Mouse (Mus musculus) CH12.LX (cell line): ENCODE data around the gene Gm14190. TPM values are rescaled to one million over a fixed set of nuclear protein-coding genes. Genes with fewer than 3 reads are reported as not detected.
"Not testable (repeated sequence)": the region's sequence is repeated elsewhere in the genome, so short reads cannot be mapped to it uniquely, and the experiment has no call there.

ENCODE experiments used
- DNase-seq: peaks from one replicate; pipeline ENCODE4 v3.0.0-alpha.2; 2013; ENCODE audit errors: extremely low read depth
- H3K27ac ChIP-seq: 2 replicates; pipeline ENCODE4 v1.5.1; 2012; ENCODE audit warnings: low read depth, mild to moderate bottlenecking, control low read depth, moderate library complexity; ENCODE audit not compliant: insufficient read depth
- H3K27me3 ChIP-seq: replicated peaks from 2 replicates; pipeline ENCODE3; 2012; ENCODE audit warnings: inconsistent platforms
- H3K36me3 ChIP-seq, 2 experiments: replicated peaks in 1 of 2; 2 replicates each; pipeline versions ENCODE3 to v1.6.1; 2012; ENCODE audit warnings: inconsistent platforms in 1 of 2, low read length in 1 of 2, mild to moderate bottlenecking in 1 of 2, mixed read lengths in 1 of 2, moderate library complexity in 1 of 2; ENCODE audit not compliant: control insufficient read depth in 1 of 2, insufficient read depth in 1 of 2
- H3K4me1 ChIP-seq, 2 experiments: 2 replicates each; pipeline ENCODE4 v1.6.1; 2012; ENCODE audit warnings: inconsistent platforms in 1 of 2, moderate library complexity in 1 of 2; ENCODE audit not compliant: insufficient read depth in 2 of 2, control insufficient read depth in 1 of 2
- H3K4me2 ChIP-seq: 2 replicates; pipeline ENCODE4 v1.6.1; 2012; ENCODE audit warnings: low read depth, mild to moderate bottlenecking, control low read depth; ENCODE audit not compliant: poor library complexity, insufficient read depth, severe bottlenecking
- H3K4me3 ChIP-seq, 3 experiments: fragments of 150-350 bp in 1 of 3; sonication (generic) in 1 of 3; replicated peaks in 1 of 3; 2 replicates each; pipeline versions ENCODE3 to v1.5.1; 2011 to 2012; ENCODE audit warnings: low read depth in 2 of 3, low read length in 2 of 3, mild to moderate bottlenecking in 2 of 3, moderate library complexity in 2 of 3, control low read depth in 1 of 3, improper control_type of control experiment in 1 of 3, inconsistent platforms in 1 of 3, mixed read lengths in 1 of 3; ENCODE audit not compliant: poor library complexity in 1 of 3
- H3K79me2 ChIP-seq: replicated peaks from 2 replicates; pipeline ENCODE4 v1.6.1; 2012; ENCODE audit warnings: mild to moderate bottlenecking, moderate library complexity; ENCODE audit not compliant: control insufficient read depth, poor library complexity, insufficient read depth, severe bottlenecking; ENCODE audit errors: extremely low read depth
- H3K9ac ChIP-seq: 2 replicates; pipeline ENCODE4 v1.6.1; 2012; ENCODE audit warnings: low read depth, mild to moderate bottlenecking, control low read depth, moderate library complexity; ENCODE audit not compliant: insufficient read depth
- H3K9me3 ChIP-seq: replicated peaks from 2 replicates; pipeline ENCODE3; 2012; ENCODE audit warnings: low read length, inconsistent platforms, mixed read lengths
- BHLHE40 ChIP-seq: IDR thresholded peaks from 2 replicates; pipeline ENCODE4 v1.6.1; 2011; ENCODE audit warnings: mild to moderate bottlenecking, low read depth, low read length, improper control_type of control experiment
- CHD1 ChIP-seq: IDR thresholded peaks from 2 replicates; pipeline ENCODE4 v1.6.1; 2012; ENCODE audit warnings: low read depth, low read length, improper control_type of control experiment, inconsistent platforms
- CHD2 ChIP-seq: IDR thresholded peaks from 2 replicates; pipeline ENCODE4 v1.6.1; 2011; ENCODE audit warnings: low read length, improper control_type of control experiment
- E2F4 ChIP-seq: IDR thresholded peaks from 2 replicates; pipeline ENCODE4 v1.6.1; 2011; ENCODE audit warnings: low read depth, low read length, improper control_type of control experiment; ENCODE audit not compliant: insufficient replicate concordance
- GABPA ChIP-seq: IDR thresholded peaks from 2 replicates; pipeline ENCODE4 v1.6.1; 2012; ENCODE audit warnings: low read depth, low read length, improper control_type of control experiment, inconsistent platforms; ENCODE audit not compliant: insufficient replicate concordance
- JUN ChIP-seq: IDR thresholded peaks from 2 replicates; pipeline ENCODE4 v1.6.1; 2011; ENCODE audit warnings: low read depth, mild to moderate bottlenecking, low read length, improper control_type of control experiment, moderate library complexity; ENCODE audit not compliant: insufficient read depth
- JUND ChIP-seq: conservative IDR thresholded peaks from 2 replicates; pipeline ENCODE4 v1.6.1; 2011; ENCODE audit warnings: low read depth, low read length, improper control_type of control experiment
- KAT2A ChIP-seq: IDR thresholded peaks from 2 replicates; pipeline ENCODE4 v1.6.1; 2012; ENCODE audit warnings: low read length, improper control_type of control experiment, inconsistent platforms; ENCODE audit not compliant: insufficient replicate concordance
- MAFK ChIP-seq: IDR thresholded peaks from 2 replicates; pipeline ENCODE4 v1.6.1; 2011; ENCODE audit warnings: low read length, improper control_type of control experiment; ENCODE audit not compliant: insufficient replicate concordance
- MYC ChIP-seq: IDR thresholded peaks from 2 replicates; pipeline ENCODE4 v1.6.1; 2011; ENCODE audit warnings: low read depth, mild to moderate bottlenecking, improper control_type of control experiment, low read length
- POLR2A ChIP-seq: IDR thresholded peaks from 2 replicates; pipeline ENCODE4 v1.6.1; 2011; ENCODE audit warnings: low read depth, mild to moderate bottlenecking, improper control_type of control experiment, low read length
- SIN3A ChIP-seq: IDR thresholded peaks from 2 replicates; pipeline ENCODE4 v1.6.1; 2012; ENCODE audit warnings: low read length, improper control_type of control experiment, inconsistent platforms
- USF2 ChIP-seq: conservative IDR thresholded peaks from 2 replicates; pipeline ENCODE4 v1.6.1; 2011; ENCODE audit warnings: low read depth, low read length, improper control_type of control experiment
- ZMIZ1 ChIP-seq: IDR thresholded peaks from 2 replicates; pipeline ENCODE4 v1.6.1; 2012; ENCODE audit warnings: low read depth, mild to moderate bottlenecking, inconsistent platforms, low read length, improper control_type of control experiment
- dilution Hi-C: fragments of 300-500 bp; cut with MboI; formaldehyde crosslinking; loops from 2 replicates; pipeline ENCODE4 v1.14.3; 2020; ENCODE audit warnings: low sequenced_read_pairs; ENCODE audit not compliant: extremely low pct_unique_long_range_greater_than_20kb, extremely low pct_ligation_motif_present
- in situ Hi-C: fragments of 300-500 bp; cut with MboI; formaldehyde crosslinking; loops from 3 replicates; pipeline ENCODE4 v1.14.3; 2019; ENCODE audit warnings: low sequenced_read_pairs, low pct_ligation_motif_present, low pct_unique_long_range_greater_than_20kb, mixed read lengths
- polyA plus RNA-seq: library from polyadenylated mRNA; unstranded; fragments of >175 nt; gene quantifications from 2 replicates; pipeline ENCODE4 v1.2.1, GENCODE M21; 2012; ENCODE audit warnings: low read depth; ENCODE audit not compliant: insufficient read length
- total RNA-seq, 2 experiments: library from RNA; depleted of rRNA; stranded (reverse); fragments of 300-350 nt in 1 of 2; fragments of >200 nt in 1 of 2; gene quantifications; 2 replicates each; pipeline ENCODE4 v1.2.3; 2012 to 2014

The Gm14190 gene
- total and polyA plus RNA-seq, 3 experiments = not detected

- H3K9ac ChIP-seq = no peak overlapping the region
- TF ChIP-seq USF2 = no peak
- TF ChIP-seq CHD2 = no peak
- no peak for TF ChIP-seq KAT2A
- no peak for TF ChIP-seq ZMIZ1
- no peak for TF ChIP-seq CHD1
- no peak for TF ChIP-seq POLR2A
- TF ChIP-seq E2F4 = no peak
- TF ChIP-seq MYC = no peak
- no peak for TF ChIP-seq SIN3A
- TF ChIP-seq JUND = no peak
- no peaks in the 10 kb centered on the region for H3K4me1 ChIP-seq
- no peak overlapping the region for H3K4me2 ChIP-seq
- H3K36me3 ChIP-seq = no peaks in the 10 kb centered on the region
- no peaks in the 10 kb centered on the region for H3K79me2 ChIP-seq
- H3K4me3 ChIP-seq = no peak overlapping the region
- H3K27me3 ChIP-seq = peaks cover 81% of the 10 kb centered on the region
- H3K27ac ChIP-seq = no peak overlapping the region
- DNase-seq = no peak
- dilution Hi-C loops (no loop called here), in situ Hi-C loops (no loop called here)
- H3K9me3 ChIP-seq = no peaks in the 10 kb centered on the region
Measured at GRCm38 (mm10) chr11:99724061-99724460, 33.5 kb upstream of the Gm14190 start.

- in situ Hi-C loops (no loop called here), dilution Hi-C loops (no loop called here)
- no peaks in the 10 kb centered on the region for H3K4me1 ChIP-seq
- H3K4me2 ChIP-seq = no peak overlapping the region
- no peak for DNase-seq
- H3K27ac ChIP-seq = no peak overlapping the region
- no peaks in the 10 kb centered on the region for H3K36me3 ChIP-seq
- no peaks in the 10 kb centered on the region for H3K79me2 ChIP-seq
- no peak for TF ChIP-seq GABPA
- no peak for TF ChIP-seq MAFK
- no peak for TF ChIP-seq BHLHE40
- no peak for TF ChIP-seq JUN
- peaks cover 52% of the 10 kb centered on the region for H3K27me3 ChIP-seq
- H3K4me3 ChIP-seq = no peak overlapping the region
- H3K9me3 ChIP-seq = no peaks in the 10 kb centered on the region
- H3K9ac ChIP-seq = no peak overlapping the region
Measured at GRCm38 (mm10) chr11:99718759-99719158, 28.2 kb upstream of the Gm14190 start.

- in situ Hi-C loops, H3K4me2 ChIP-seq, H3K4me1 ChIP-seq, H3K4me3 ChIP-seq, H3K79me2 ChIP-seq, H3K9me3 ChIP-seq, DNase-seq, dilution Hi-C loops, H3K36me3 ChIP-seq, H3K9ac ChIP-seq, H3K27ac ChIP-seq: not testable (repeated sequence)
- H3K27me3 ChIP-seq = peaks cover 87% of the 10 kb centered on the region
Measured at GRCm38 (mm10) chr11:99685235-99685634, 5.3 kb downstream of the Gm14190 start.
